Mouse (Mus musculus) limb, embryonic 14.5 days (tissue): Measurements from ENCODE around the gene Stk31. TPM values are rescaled to one million over a fixed set of nuclear protein-coding genes. Genes with fewer than 3 reads are reported as not detected.

Source experiments
- ATAC-seq: fragments of 200-750 bp; cut with Nextera tagmentation; 2 replicates; pipeline ENCODE4 v1.8.0; 2017; ENCODE audit warnings: low read depth, moderate number of reproducible peaks, moderate TSS enrichment; ENCODE audit not compliant: low FRiP score
- DNase-seq: peaks from one replicate; pipeline ENCODE4 v3.0.0-alpha.2; 2015; ENCODE audit warnings: low spot score
- H3K27ac ChIP-seq: fragments of 300-500 bp; sonication (generic); replicated peaks from 2 replicates; pipeline ENCODE4 v1.5.1; 2014; ENCODE audit warnings: low read depth, mild to moderate bottlenecking, low read length, moderate library complexity, mixed read lengths
- H3K27me3 ChIP-seq: fragments of 300-500 bp; sonication (generic); 2 replicates; pipeline ENCODE4 v1.6.1; 2014; ENCODE audit warnings: low read length, mixed read lengths; ENCODE audit not compliant: control insufficient read depth, insufficient read depth
- H3K36me3 ChIP-seq: fragments of 300-500 bp; sonication (generic); 2 replicates; pipeline ENCODE4 v1.6.1; 2014; ENCODE audit warnings: mild to moderate bottlenecking, low read length, moderate library complexity, mixed read lengths; ENCODE audit not compliant: control insufficient read depth, insufficient read depth
- H3K4me1 ChIP-seq: fragments of 300-500 bp; sonication (generic); 2 replicates; pipeline ENCODE4 v1.6.1; 2014; ENCODE audit warnings: antibody characterized with exemption, low read length, mixed read lengths; ENCODE audit not compliant: control insufficient read depth, insufficient read depth
- H3K4me2 ChIP-seq: fragments of 300-500 bp; sonication (generic); replicated peaks from 2 replicates; pipeline ENCODE4 v1.6.1; 2014; ENCODE audit warnings: low read depth, mild to moderate bottlenecking, low read length, moderate library complexity; ENCODE audit not compliant: severe bottlenecking
- H3K4me3 ChIP-seq: fragments of 300-500 bp; sonication (generic); replicated peaks from 2 replicates; pipeline ENCODE4 v1.5.1; 2014; ENCODE audit warnings: low read length
- H3K9ac ChIP-seq: fragments of 300-500 bp; sonication (generic); 2 replicates; pipeline ENCODE4 v1.6.1; 2014; ENCODE audit warnings: mild to moderate bottlenecking, low read depth, low read length, moderate library complexity; ENCODE audit not compliant: severe bottlenecking
- H3K9me3 ChIP-seq: fragments of 300-500 bp; sonication (generic); 2 replicates; pipeline ENCODE4 v1.6.1; 2016; ENCODE audit warnings: low read length; ENCODE audit not compliant: control insufficient read depth
- POLR2A ChIP-seq: fragments of 200-500 bp; IDR thresholded peaks from 2 replicates; pipeline ENCODE4 v1.8.0; 2012; ENCODE audit warnings: inconsistent platforms, mild to moderate bottlenecking, moderate library complexity, borderline replicate concordance; ENCODE audit not compliant: insufficient read depth, insufficient read length; ENCODE audit errors: extremely low read depth
- WGBS: fragments of 180-500 bp; shearing (Covaris S2); extraction: QIAGEN DNeasy Blood & Tissue Kit; methylation state at CpG from one replicate; pipeline ENCODE4 v1.1.7; 2014; 5-methylcytosine and 5-hydroxymethylcytosine counted together
- polyA plus RNA-seq, 2 experiments: library from polyadenylated mRNA; depleted of rRNA in 1 of 2; stranded (reverse) in 1 of 2; unstranded in 1 of 2; fragments of >200 nt; fragmentation: Nextera tagmentation in 1 of 2; extraction: Ambion mirVana in 1 of 2; gene quantifications; 2 replicates each; pipeline versions ENCODE4 v1.2.1 to v1.2.3; 2012 to 2014

The Stk31 gene
- polyA plus RNA-seq, 2 experiments: 0.04 TPM; not detected in 1

GRCm38 (mm10) chr6:49437306-49437705 lies 41.9 kb downstream of the Stk31 start:
- WGBS: 51% methylated on average over 1 of the region's 1 CpGs
- TF ChIP-seq POLR2A: no peak

GRCm38 (mm10) chr6:49458112-49458511 lies 62.7 kb downstream of the Stk31 start:
- Histone ChIP-seq H3K36me3 (no peaks in the 10 kb centered on the region), H3K27me3 (no peaks in the 10 kb centered on the region), H3K9ac (no peak overlapping the region), H3K4me3 (no peak overlapping the region), H3K9me3 (no peaks in the 10 kb centered on the region), H3K27ac (no peak overlapping the region), H3K4me2 (no peak overlapping the region), H3K4me1 (no peaks in the 10 kb centered on the region)
- WGBS: 81% methylated on average over 5 of the region's 5 CpGs
- TF ChIP-seq POLR2A: no peak
- DNase-seq (no peak), ATAC-seq (no peak)

More at GRCm38 (mm10) chr6:49437306-49437705, 41.9 kb downstream of the Stk31 start:
- H3K9ac ChIP-seq: no peak overlapping the region
- no peak overlapping the region for H3K4me2 ChIP-seq
- H3K9me3 ChIP-seq: no peaks in the 10 kb centered on the region
- ATAC-seq: no peak
- no peaks in the 10 kb centered on the region for H3K27me3 ChIP-seq
- H3K36me3 ChIP-seq: no peaks in the 10 kb centered on the region
- no peak for DNase-seq
- H3K27ac ChIP-seq: no peak overlapping the region
- no peak overlapping the region for H3K4me3 ChIP-seq
- no peaks in the 10 kb centered on the region for H3K4me1 ChIP-seq

GRCm38 (mm10) chr6:49483205-49483604 lies 87.8 kb downstream of the Stk31 start:
- H3K4me2 ChIP-seq: no peak overlapping the region
- H3K4me3 ChIP-seq: no peak overlapping the region
- 93% methylated on average over 2 of the region's 2 CpGs for WGBS
- no peak overlapping the region for H3K9ac ChIP-seq
- DNase-seq: no peak
- no peak for ATAC-seq
- H3K9me3 ChIP-seq: 0 out of 2 replicates have a peak, but pooled peaks cover 6% of the 10 kb centered on the region
- no peaks in the 10 kb centered on the region for H3K27me3 ChIP-seq
- no peaks in the 10 kb centered on the region for H3K36me3 ChIP-seq
- TF ChIP-seq POLR2A: no peak
- no peak overlapping the region for H3K27ac ChIP-seq
- no peaks in the 10 kb centered on the region for H3K4me1 ChIP-seq

- H3K36me3 ChIP-seq: no peaks in the 10 kb centered on the region
- no peak overlapping the region for H3K4me3 ChIP-seq
- no peak for TF ChIP-seq POLR2A
- H3K27me3 ChIP-seq: no peaks in the 10 kb centered on the region
- 89% methylated on average over 10 of the region's 10 CpGs for WGBS
- no peaks in the 10 kb centered on the region for H3K9me3 ChIP-seq
- DNase-seq: no peak
- H3K4me1 ChIP-seq: no peaks in the 10 kb centered on the region
- no peak overlapping the region for H3K4me2 ChIP-seq
- ATAC-seq: no peak
- no peak overlapping the region for H3K27ac ChIP-seq
- no peak overlapping the region for H3K9ac ChIP-seq
Measured at GRCm38 (mm10) chr6:49491526-49491925, 96.1 kb downstream of the Stk31 start.

- Histone ChIP-seq H3K4me1 (no peaks in the 10 kb centered on the region), H3K9me3 (no peaks in the 10 kb centered on the region), H3K27ac (no peak overlapping the region), H3K4me3 (no peak overlapping the region), H3K4me2 (peak overlapping the region; percentile 15; the same call in 1 of the 2 replicates), H3K27me3 (no peaks in the 10 kb centered on the region), H3K36me3 (no peaks in the 10 kb centered on the region), H3K9ac (no peak overlapping the region)
- DNase-seq (peak; percentile 58), ATAC-seq (no peak)
- WGBS: 4% methylated on average over 6 of the region's 6 CpGs
- TF ChIP-seq POLR2A: no peak
Measured at GRCm38 (mm10) chr6:49519053-49519452, 123.6 kb downstream of the Stk31 start.

Other genes with a start within 250 kb of the Stk31 start
- gene Igf2bp3, start 180.6 kb upstream of the Stk31 start, polyA plus RNA-seq (2012; rRNA removed): 28.4 and 34.6 TPM in 2 replicates
- gene Igf2bp3, start 180.6 kb upstream of the Stk31 start, polyA plus RNA-seq (2014; fragmentation: Nextera tagmentation; extraction: Ambion mirVana): 60.8 and 71.0 TPM in 2 replicates
- gene Tra2a, start 131.6 kb upstream of the Stk31 start, polyA plus RNA-seq (2012; rRNA removed): 190 and 210 TPM in 2 replicates
- gene Tra2a, start 131.6 kb upstream of the Stk31 start, polyA plus RNA-seq (2014; fragmentation: Nextera tagmentation; extraction: Ambion mirVana): 43.3 and 50.9 TPM in 2 replicates
- 5.6 and 7.2 TPM in 2 replicates for gene Ccdc126, start 76.3 kb upstream of the Stk31 start, polyA plus RNA-seq (2012; rRNA removed)
- 11.2 and 12.2 TPM in 2 replicates for gene Ccdc126, start 76.3 kb upstream of the Stk31 start, polyA plus RNA-seq (2014; fragmentation: Nextera tagmentation; extraction: Ambion mirVana)
- 15.2 and 15.7 TPM in 2 replicates for gene Fam221a, start 27.9 kb upstream of the Stk31 start, polyA plus RNA-seq (2012; rRNA removed)
- 6.9 and 10.2 TPM in 2 replicates for gene Fam221a, start 27.9 kb upstream of the Stk31 start, polyA plus RNA-seq (2014; fragmentation: Nextera tagmentation; extraction: Ambion mirVana)